Mouse (Mus musculus) liver, adult 2 months (tissue): ENCODE measurements around the gene Rprml.

Source experiments
- CTCF ChIP-seq: fragments of 200-500 bp; IDR thresholded peaks from 2 replicates; pipeline ENCODE4 v1.5.1; 2011; ENCODE audit warnings: low read depth, low read length, control low read depth
- POLR2A ChIP-seq: fragments of 200-500 bp; IDR thresholded peaks from 2 replicates; pipeline ENCODE4 v1.6.1; 2011; ENCODE audit warnings: low read length, control low read depth; ENCODE audit not compliant: insufficient read depth; ENCODE audit errors: extremely low read depth

DNA sequence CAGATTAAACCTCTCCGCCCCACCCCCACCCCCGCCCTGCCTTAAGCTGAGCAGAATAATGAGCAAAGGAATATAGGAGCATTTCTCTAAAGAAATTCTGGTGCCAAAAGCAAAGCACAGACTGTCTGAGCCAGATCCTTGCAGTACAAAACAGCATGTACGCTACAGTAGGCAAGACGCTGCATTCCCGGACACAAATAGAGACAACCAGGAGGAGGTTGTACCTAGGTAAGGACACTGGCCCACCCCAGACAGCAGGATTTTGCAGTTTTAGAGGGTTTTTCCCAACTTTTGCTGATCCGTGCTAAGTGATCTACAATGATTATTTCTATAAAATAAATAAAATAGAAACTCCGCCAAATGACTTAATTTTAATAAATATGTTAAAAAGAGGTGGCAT, 714 bp upstream of the Rprml start:
- TF ChIP-seq CTCF (no peak), POLR2A (no peak)
